Mouse (Mus musculus) bone marrow macrophage, adult 2 months (primary cell): ENCODE measurements around the gene Rab4a.

Experiments
- CTCF ChIP-seq: IDR thresholded peaks from 2 replicates; pipeline ENCODE4 v1.5.1; 2012; ENCODE audit warnings: low read depth, mild to moderate bottlenecking, low read length, moderate library complexity
- POLR2A ChIP-seq: IDR thresholded peaks from 2 replicates; pipeline ENCODE4 v1.6.1; 2012; ENCODE audit warnings: mild to moderate bottlenecking, low read depth, low read length, borderline replicate concordance

DNA sequence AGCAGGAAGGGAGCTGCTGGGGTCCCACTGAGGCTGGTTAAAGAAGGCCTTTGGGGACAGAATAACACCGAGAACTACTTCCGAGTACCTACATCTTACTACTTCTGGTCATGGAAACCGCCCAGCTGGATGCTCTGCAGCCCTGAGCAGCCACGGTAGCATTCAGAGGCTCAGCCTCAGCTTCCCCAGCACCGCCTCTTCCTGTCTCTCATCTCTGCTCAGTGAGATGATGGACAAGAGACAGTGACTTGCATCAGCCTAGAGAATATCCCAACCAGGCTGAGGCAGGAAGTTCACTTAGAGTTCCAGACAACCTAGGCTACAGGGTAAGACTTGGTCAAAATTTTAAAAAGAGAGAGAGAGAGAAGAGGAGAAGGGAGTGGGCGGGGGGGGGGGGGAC is 19.1 kb upstream of the Rab4a start:
- TF ChIP-seq POLR2A (no peak), CTCF (no peak)
